Comparison of ENCODE assay signal across 7 mouse cellular contexts in genomic region chr1:59422981-59423941, GRCm38 (mm10). TPM values are rescaled to one million over a fixed set of nuclear protein-coding genes. Genes with fewer than 3 reads are reported as not detected.
DNase-seq lines count a peak whose midpoint lies in the region; ATAC-seq lines count a peak whose summit lies in the region.

No protein-coding gene starts in this region.

- no peaks in the 10 kb centered on the region for H3K27me3 ChIP-seq in embryonic facial prominence, embryonic 12.5 days
- no peaks in the 10 kb centered on the region for H3K27me3 ChIP-seq in hindbrain, embryonic 12.5 days
- no peaks in the 10 kb centered on the region for H3K27me3 ChIP-seq in limb, embryonic 13.5 days

- H3K36me3 ChIP-seq in embryonic facial prominence, embryonic 12.5 days = no peaks in the 10 kb centered on the region
- H3K36me3 ChIP-seq in hindbrain, embryonic 12.5 days = no peaks in the 10 kb centered on the region
- H3K36me3 ChIP-seq in limb, embryonic 13.5 days = no peaks in the 10 kb centered on the region

- peak; percentile 61; the same call in 1 of the 2 replicates for ATAC-seq in embryonic facial prominence, embryonic 12.5 days (ENCODE audit: insufficient number of reproducible peaks, insufficient read depth, low FRiP score, low TSS enrichment)
- peak; percentile 85 for ATAC-seq in hindbrain, embryonic 12.5 days (ENCODE audit: low FRiP score)
- peak; percentile 60 for ATAC-seq in limb, embryonic 13.5 days (ENCODE audit: low FRiP score, low read depth)

- H3K9me3 ChIP-seq in embryonic facial prominence, embryonic 12.5 days = no peaks in the 10 kb centered on the region
- no peaks in the 10 kb centered on the region for H3K9me3 ChIP-seq in hindbrain, embryonic 12.5 days (replicated peaks)
- no peaks in the 10 kb centered on the region for H3K9me3 ChIP-seq in limb, embryonic 13.5 days

- 15% methylated on average over 19 of the region's 19 CpGs for WGBS in embryonic facial prominence, embryonic 12.5 days
- 11% methylated on average over 19 of the region's 19 CpGs for WGBS in hindbrain, embryonic 12.5 days
- WGBS in limb, embryonic 13.5 days = 20% methylated on average over 19 of the region's 19 CpGs

- H3K4me2 ChIP-seq in embryonic facial prominence, embryonic 12.5 days (replicated peaks) = 0 out of 2 replicates have a peak overlapping the region, but pooled peaks have one; percentile 16
- peak overlapping the region; percentile 5 for H3K4me2 ChIP-seq in hindbrain, embryonic 12.5 days (replicated peaks)
- peak overlapping the region; percentile 35 for H3K4me2 ChIP-seq in limb, embryonic 13.5 days (replicated peaks)

- intact Hi-C loops in left cerebral cortex, postnatal 36 days (cut with DNase I) = no loop called here

- DNase-seq in R1 (ENCODE audit: low read depth, low spot score) = peak; percentile 96
- no peak for DNase-seq in spleen, adult 12 weeks (ENCODE audit: low spot score)
- no peak for DNase-seq in left cerebral cortex, postnatal 36 days (ENCODE audit: low spot score in 2 of 2)
- no peak for DNase-seq in testis, postnatal 14 days (ENCODE audit: low spot score)

- no peak overlapping the region for H3K4me3 ChIP-seq in embryonic facial prominence, embryonic 12.5 days
- H3K4me3 ChIP-seq in hindbrain, embryonic 12.5 days = no peak overlapping the region
- H3K4me3 ChIP-seq in limb, embryonic 13.5 days = no peak overlapping the region

- 0 out of 2 replicates have a peak overlapping the region, but pooled peaks have one; percentile 26 for H3K27ac ChIP-seq in embryonic facial prominence, embryonic 12.5 days
- peak overlapping the region; percentile 68 for H3K27ac ChIP-seq in hindbrain, embryonic 12.5 days
- H3K27ac ChIP-seq in limb, embryonic 13.5 days = no peak overlapping the region

- peaks cover 13% of the 10 kb centered on the region for H3K4me1 ChIP-seq in embryonic facial prominence, embryonic 12.5 days
- H3K4me1 ChIP-seq in hindbrain, embryonic 12.5 days = peaks cover 21% of the 10 kb centered on the region
- peaks cover 20% of the 10 kb centered on the region for H3K4me1 ChIP-seq in limb, embryonic 13.5 days

- H3K9ac ChIP-seq in embryonic facial prominence, embryonic 12.5 days = no peak overlapping the region; the same call in 1 of the 2 replicates
- H3K9ac ChIP-seq in hindbrain, embryonic 12.5 days = no peak overlapping the region
- no peak overlapping the region for H3K9ac ChIP-seq in limb, embryonic 13.5 days

RNA-seq across cellular contexts. Expression of gene Fzd7, which starts 59.0 kb away (rescaled TPM):
- polyA plus RNA-seq in embryonic facial prominence, embryonic 12.5 days (2016; fragmentation: Nextera tagmentation; extraction: Ambion mirVana) = 26.3 and 28.5 TPM in 2 replicates
- polyA plus RNA-seq in hindbrain, embryonic 12.5 days (2016; fragmentation: Nextera tagmentation; extraction: Ambion mirVana) = 19.0 and 19.4 TPM in 2 replicates
- 12.8 and 13.4 TPM in 2 replicates for polyA plus RNA-seq in limb, embryonic 13.5 days (2015; fragmentation: Nextera tagmentation; extraction: Ambion mirVana)
- total RNA-seq in left cerebral cortex, postnatal 36 days (2021) = 1 to 10 TPM; 5.5 to 6.4 TPM
